Mouse (Mus musculus) embryonic facial prominence, embryonic 13.5 days (tissue): Measurements from ENCODE around the gene Cpsf3. TPM values are rescaled to one million over a fixed set of nuclear protein-coding genes. Genes with fewer than 3 reads are reported as not detected.

Experiments
- ATAC-seq: fragments of 200-750 bp; cut with Nextera tagmentation; 2 replicates; pipeline ENCODE4 v1.8.0; 2017; ENCODE audit warnings: low read depth; ENCODE audit not compliant: insufficient number of reproducible peaks, insufficient read depth, low FRiP score, low TSS enrichment
- H3K27ac ChIP-seq: fragments of 300-500 bp; sonication (generic); 2 replicates; pipeline ENCODE4 v1.5.1; 2015; ENCODE audit warnings: moderate library complexity, mild to moderate bottlenecking, inconsistent platforms
- H3K27me3 ChIP-seq: fragments of 300-500 bp; sonication (generic); 2 replicates; pipeline ENCODE4 v1.6.1; 2015; ENCODE audit warnings: mild to moderate bottlenecking, inconsistent platforms
- H3K36me3 ChIP-seq: fragments of 300-500 bp; sonication (generic); 2 replicates; pipeline ENCODE4 v1.6.1; 2015; ENCODE audit warnings: mild to moderate bottlenecking, inconsistent platforms
- H3K4me1 ChIP-seq: fragments of 300-500 bp; sonication (generic); 2 replicates; pipeline ENCODE4 v1.6.1; 2015; ENCODE audit warnings: inconsistent platforms
- H3K4me2 ChIP-seq: fragments of 300-500 bp; sonication (generic); 2 replicates; pipeline ENCODE4 v1.6.1; 2015; ENCODE audit warnings: moderate library complexity, mild to moderate bottlenecking, inconsistent platforms
- H3K4me3 ChIP-seq: fragments of 300-500 bp; sonication (generic); 2 replicates; pipeline ENCODE4 v1.5.1; 2015; ENCODE audit warnings: mild to moderate bottlenecking, inconsistent platforms
- H3K9ac ChIP-seq: fragments of 300-500 bp; sonication (generic); 2 replicates; pipeline ENCODE4 v1.6.1; 2015; ENCODE audit warnings: mild to moderate bottlenecking, inconsistent platforms
- H3K9me3 ChIP-seq: fragments of 300-500 bp; sonication (generic); 2 replicates; pipeline ENCODE4 v1.6.1; 2016; ENCODE audit warnings: inconsistent platforms
- WGBS: fragments of 180-500 bp; shearing (Covaris S2); methylation state at CpG from one replicate; pipeline ENCODE4 v1.1.7; 2015; ENCODE audit warnings: mixed read lengths; 5-methylcytosine and 5-hydroxymethylcytosine counted together
- polyA plus RNA-seq: library from polyadenylated mRNA; unstranded; fragments of >200 nt; fragmentation: Nextera tagmentation; extraction: Ambion mirVana; gene quantifications from 2 replicates; pipeline ENCODE4 v1.2.1, GENCODE M21; 2015

Cpsf3 gene
- polyA plus RNA-seq, 1 experiment from 2014 or later, result 111 TPM

GRCm38 (mm10) chr12:21346972-21347371 is 61.8 kb downstream of the Cpsf3 start:
- Histone ChIP-seq H3K4me2 (no peak overlapping the region), H3K9me3 (no peaks in the 10 kb centered on the region), H3K36me3 (peaks cover 58% of the 10 kb centered on the region), H3K27ac (no peak overlapping the region), H3K4me3 (no peak overlapping the region), H3K27me3 (no peaks in the 10 kb centered on the region), H3K9ac (no peak overlapping the region), H3K4me1 (no peaks in the 10 kb centered on the region)
- ATAC-seq, result no peak
- 91% methylated on average over 7 of the region's 7 CpGs for WGBS

GRCm38 (mm10) chr12:21350113-21350876 is 65.1 kb downstream of the Cpsf3 start:
- Histone ChIP-seq H3K9ac (no peak overlapping the region), H3K4me1 (no peaks in the 10 kb centered on the region), H3K9me3 (no peaks in the 10 kb centered on the region), H3K36me3 (peaks cover 70% of the 10 kb centered on the region), H3K4me2 (no peak overlapping the region), H3K27me3 (no peaks in the 10 kb centered on the region), H3K4me3 (no peak overlapping the region), H3K27ac (no peak overlapping the region)
- ATAC-seq, result no peak
- 58% methylated on average over 7 of the region's 7 CpGs for WGBS

GRCm38 (mm10) chr12:21353681-21354080 is 68.5 kb downstream of the Cpsf3 start:
- Histone ChIP-seq H3K4me2 (no peak overlapping the region), H3K4me1 (no peaks in the 10 kb centered on the region), H3K27ac (no peak overlapping the region), H3K4me3 (no peak overlapping the region), H3K9me3 (no peaks in the 10 kb centered on the region), H3K36me3 (peaks cover 64% of the 10 kb centered on the region), H3K27me3 (no peaks in the 10 kb centered on the region), H3K9ac (no peak overlapping the region)
- WGBS, result 94% methylated on average over 8 of the region's 8 CpGs
- no peak for ATAC-seq

GRCm38 (mm10) chr12:21362686-21363085 is 77.5 kb downstream of the Cpsf3 start:
- no peak overlapping the region for H3K4me3 ChIP-seq
- H3K9ac ChIP-seq, result no peak overlapping the region
- no peaks in the 10 kb centered on the region for H3K27me3 ChIP-seq
- H3K36me3 ChIP-seq, result peaks cover 15% of the 10 kb centered on the region; the same call in 1 of the 2 replicates
- WGBS, result 72% methylated on average over 2 of the region's 2 CpGs
- no peaks in the 10 kb centered on the region for H3K4me1 ChIP-seq
- no peak for ATAC-seq
- no peak overlapping the region for H3K4me2 ChIP-seq
- no peaks in the 10 kb centered on the region for H3K9me3 ChIP-seq
- H3K27ac ChIP-seq, result no peak overlapping the region

GRCm38 (mm10) chr12:21363195-21363594 is 78.0 kb downstream of the Cpsf3 start:
- peaks cover 15% of the 10 kb centered on the region; the same call in 1 of the 2 replicates for H3K36me3 ChIP-seq
- no peak overlapping the region for H3K9ac ChIP-seq
- H3K9me3 ChIP-seq, result no peaks in the 10 kb centered on the region
- no peak for ATAC-seq
- H3K27me3 ChIP-seq, result no peaks in the 10 kb centered on the region
- H3K4me3 ChIP-seq, result no peak overlapping the region
- H3K27ac ChIP-seq, result no peak overlapping the region
- 85% methylated on average over 3 of the region's 3 CpGs for WGBS
- no peaks in the 10 kb centered on the region for H3K4me1 ChIP-seq
- H3K4me2 ChIP-seq, result no peak overlapping the region

Other genes starting within 250 kb of the Cpsf3 start
- 50.9 and 53.2 TPM in 2 replicates for gene Itgb1bp1, start 893 bp downstream of the Cpsf3 start, polyA plus RNA-seq
- gene Iah1, start 31.0 kb downstream of the Cpsf3 start, polyA plus RNA-seq, result 56.3 and 56.4 TPM in 2 replicates
- 42.2 and 47.1 TPM in 2 replicates for gene Adam17, start 88.2 kb downstream of the Cpsf3 start, polyA plus RNA-seq
- 722 and 732 TPM in 2 replicates for gene Ywhaq, start 132.2 kb downstream of the Cpsf3 start, polyA plus RNA-seq